Mouse (Mus musculus): ENCODE measurements around the gene Ube2g2. TPM values are rescaled to one million over a fixed set of nuclear protein-coding genes. Genes with fewer than 3 reads are reported as not detected.

Gene Ube2g2
- total and polyA plus RNA-seq, 3 experiments, result 28.7 to 59.4 (median 40.8) TPM

DNA sequence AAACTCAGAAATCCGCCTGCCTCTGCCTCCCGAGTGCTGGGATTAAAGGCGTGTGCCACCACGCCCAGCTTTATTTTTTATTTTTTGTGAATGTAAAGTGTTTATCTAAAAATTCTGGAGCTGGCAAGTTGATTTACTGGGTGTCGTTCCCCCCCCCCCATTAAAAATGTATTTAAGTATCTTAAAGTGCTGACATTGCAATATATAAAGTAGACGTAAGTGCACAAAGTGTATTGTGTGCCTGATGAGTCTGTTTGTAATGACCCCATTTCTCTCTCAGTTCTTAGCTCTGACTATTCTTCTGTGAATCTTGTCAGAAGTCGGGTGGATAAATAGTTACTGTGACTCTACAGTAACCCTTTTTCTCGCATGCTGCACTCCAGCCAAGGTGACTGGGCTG lies 6.4 kb upstream of the Ube2g2 start:
- no peak for TF ChIP-seq JUND (conservative IDR thresholded peaks at IDR 0.05; ENCODE audit: low read depth, low read length)
- TF ChIP-seq TCF12 (IDR thresholded peaks at IDR 0.05; ENCODE audit: low read depth, low read length), result no peak
- TF ChIP-seq MEF2A (IDR thresholded peaks at IDR 0.05; ENCODE audit: borderline replicate concordance, low read depth, low read length), result no peak
- no peak for TF ChIP-seq NELFE (IDR thresholded peaks at IDR 0.05; ENCODE audit: low read depth, low read length)
- TF ChIP-seq USF1 (IDR thresholded peaks at IDR 0.05; ENCODE audit: low read depth, low read length), result no peak
- peak; percentile 85 for TF ChIP-seq MAFK (IDR thresholded peaks at IDR 0.05; ENCODE audit: insufficient replicate concordance, low read length)
- Histone ChIP-seq H3K4me1 (ENCODE audit: control insufficient read depth in 1 of 2, insufficient read depth in 2 of 2) (peaks cover 0 to 1% of the 10 kb centered on the region in 2 experiments; a peak in 1 of 4 replicates), H3K9me3 (replicated peaks; ENCODE audit: low read length) (no peaks in the 10 kb centered on the region), H3K79me2 (replicated peaks; ENCODE audit: control insufficient read depth, extremely low read depth, insufficient read depth, poor library complexity, severe bottlenecking) (no peaks in the 10 kb centered on the region), H3K9ac (ENCODE audit: insufficient read depth, low read depth) (no peak overlapping the region), H3K4me3 (replicated peaks in 1 of 3; ENCODE audit: low read depth in 2 of 3, low read length in 2 of 3, poor library complexity in 1 of 3) (no peak overlapping the region), H3K36me3 (replicated peaks in 1 of 2; ENCODE audit: control insufficient read depth in 1 of 2, insufficient read depth in 1 of 2, low read length in 1 of 2) (peaks cover 42 to 83% of the 10 kb centered on the region in 2 experiments), H3K4me2 (ENCODE audit: insufficient read depth, low read depth, poor library complexity, severe bottlenecking) (no peak overlapping the region), H3K27ac (ENCODE audit: insufficient read depth, low read depth) (no peak overlapping the region), H3K27me3 (replicated peaks) (no peaks in the 10 kb centered on the region)
- in situ Hi-C loops (cut with MboI; ENCODE audit: low pct_ligation_motif_present, low pct_unique_long_range_greater_than_20kb, low sequenced_read_pairs), result no loop called here
- dilution Hi-C loops (cut with MboI; ENCODE audit: extremely low pct_ligation_motif_present, extremely low pct_unique_long_range_greater_than_20kb, low sequenced_read_pairs), result no loop called here
- no peak for DNase-seq (ENCODE audit: extremely low read depth)

DNA sequence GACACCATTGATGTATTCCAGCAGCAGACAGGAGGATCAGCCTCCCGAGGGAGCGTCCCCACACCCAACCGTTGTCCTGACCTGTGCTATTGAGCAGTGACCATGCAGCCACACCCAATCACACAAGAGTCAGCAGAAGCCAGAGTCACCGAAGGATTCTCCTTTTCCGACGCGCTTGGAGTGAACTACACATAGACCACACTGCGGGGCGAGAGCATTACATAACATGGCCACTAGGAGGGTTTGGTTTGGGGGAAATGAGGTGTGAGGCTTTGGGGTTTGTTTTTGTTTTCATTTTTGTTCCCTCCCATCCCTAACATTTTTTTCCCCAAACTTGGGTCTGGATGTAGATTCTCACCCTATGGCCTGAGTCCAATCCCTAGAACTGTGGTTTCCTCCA lies 5.9 kb upstream of the Ube2g2 start:
- H3K9me3 ChIP-seq (replicated peaks; ENCODE audit: low read length), result no peaks in the 10 kb centered on the region
- H3K4me1 ChIP-seq (ENCODE audit: control insufficient read depth in 1 of 2, insufficient read depth in 2 of 2), result peaks cover 0 to 4% of the 10 kb centered on the region in 2 experiments; a peak in 2 of 4 replicates
- H3K27me3 ChIP-seq (replicated peaks), result no peaks in the 10 kb centered on the region
- H3K9ac ChIP-seq (ENCODE audit: insufficient read depth, low read depth), result no peak overlapping the region
- no peak overlapping the region for H3K27ac ChIP-seq (ENCODE audit: insufficient read depth, low read depth)
- H3K79me2 ChIP-seq (replicated peaks; ENCODE audit: control insufficient read depth, extremely low read depth, insufficient read depth, poor library complexity, severe bottlenecking), result no peaks in the 10 kb centered on the region
- dilution Hi-C loops (cut with MboI; ENCODE audit: extremely low pct_ligation_motif_present, extremely low pct_unique_long_range_greater_than_20kb, low sequenced_read_pairs) (no loop called here), in situ Hi-C loops (cut with MboI; ENCODE audit: low pct_ligation_motif_present, low pct_unique_long_range_greater_than_20kb, low sequenced_read_pairs) (no loop called here)
- no peak overlapping the region for H3K4me2 ChIP-seq (ENCODE audit: insufficient read depth, low read depth, poor library complexity, severe bottlenecking)
- peaks cover 36 to 78% of the 10 kb centered on the region in 2 experiments for H3K36me3 ChIP-seq (replicated peaks in 1 of 2; ENCODE audit: control insufficient read depth in 1 of 2, insufficient read depth in 1 of 2, low read length in 1 of 2)
- no peak for DNase-seq (ENCODE audit: extremely low read depth)
- no peak overlapping the region for H3K4me3 ChIP-seq (replicated peaks in 1 of 3; ENCODE audit: low read depth in 2 of 3, low read length in 2 of 3, poor library complexity in 1 of 3)
- TF ChIP-seq RAD21 (IDR thresholded peaks at IDR 0.05; ENCODE audit: low read depth, low read length), result no peak
- TF ChIP-seq IRF4 (IDR thresholded peaks at IDR 0.05; ENCODE audit: low read depth, low read length), result no peak
- no peak for TF ChIP-seq USF2 (conservative IDR thresholded peaks at IDR 0.05; ENCODE audit: low read depth, low read length)

DNA sequence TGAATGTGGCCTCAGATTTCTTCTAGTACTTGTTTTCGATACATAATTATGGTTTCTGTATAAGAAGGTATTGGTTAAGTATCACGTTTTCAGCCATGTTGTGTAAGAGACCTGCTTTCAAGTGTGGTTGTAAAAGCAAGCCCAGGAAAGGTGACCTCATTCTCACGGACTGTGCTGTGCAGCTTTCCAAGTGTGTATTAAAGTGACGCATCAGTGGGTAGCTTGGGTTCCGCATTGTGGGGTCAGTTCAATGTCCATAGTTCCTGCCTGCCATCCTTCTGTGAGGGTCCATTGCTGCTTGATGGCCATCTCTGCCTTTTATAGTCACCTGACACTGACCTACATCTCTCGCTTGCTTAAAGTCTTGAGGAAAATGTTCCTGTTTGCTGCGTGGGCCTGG lies 5.1 kb upstream of the Ube2g2 start:
- H3K4me2 ChIP-seq (ENCODE audit: insufficient read depth, low read depth, poor library complexity, severe bottlenecking), result no peak overlapping the region
- no peak for DNase-seq (ENCODE audit: extremely low read depth)
- no peak overlapping the region for H3K9ac ChIP-seq (ENCODE audit: insufficient read depth, low read depth)
- H3K27ac ChIP-seq (ENCODE audit: insufficient read depth, low read depth), result no peak overlapping the region
- no peaks in the 10 kb centered on the region for H3K79me2 ChIP-seq (replicated peaks; ENCODE audit: control insufficient read depth, extremely low read depth, insufficient read depth, poor library complexity, severe bottlenecking)
- H3K27me3 ChIP-seq (replicated peaks), result no peaks in the 10 kb centered on the region
- TF ChIP-seq JUN (IDR thresholded peaks at IDR 0.05; ENCODE audit: insufficient read depth, low read depth, low read length), result no peak
- no peak for TF ChIP-seq SMC3 (IDR thresholded peaks at IDR 0.05; ENCODE audit: low read depth, low read length)
- no peak for TF ChIP-seq USF2 (conservative IDR thresholded peaks at IDR 0.05; ENCODE audit: low read depth, low read length)
- TF ChIP-seq HCFC1 (IDR thresholded peaks at IDR 0.05; ENCODE audit: low read depth, low read length), result no peak
- no peaks in the 10 kb centered on the region for H3K9me3 ChIP-seq (replicated peaks; ENCODE audit: low read length)
- H3K4me3 ChIP-seq (replicated peaks in 1 of 3; ENCODE audit: low read depth in 2 of 3, low read length in 2 of 3, poor library complexity in 1 of 3), result no peak overlapping the region
- H3K36me3 ChIP-seq (replicated peaks in 1 of 2; ENCODE audit: control insufficient read depth in 1 of 2, insufficient read depth in 1 of 2, low read length in 1 of 2), result peaks cover 32 to 70% of the 10 kb centered on the region in 2 experiments
- dilution Hi-C loops (cut with MboI; ENCODE audit: extremely low pct_ligation_motif_present, extremely low pct_unique_long_range_greater_than_20kb, low sequenced_read_pairs) (no loop called here), in situ Hi-C loops (cut with MboI; ENCODE audit: low pct_ligation_motif_present, low pct_unique_long_range_greater_than_20kb, low sequenced_read_pairs) (no loop called here)
- H3K4me1 ChIP-seq (ENCODE audit: control insufficient read depth in 1 of 2, insufficient read depth in 2 of 2), result peaks cover 0 to 7% of the 10 kb centered on the region in 2 experiments; a peak in 2 of 4 replicates

Data from CH12.LX (cell line).